Mouse (Mus musculus) ovary, adult 18-20 months (tissue): ENCODE measurements around the gene Plaa.

ENCODE experiments used
- DNase-seq: peaks from one replicate; pipeline ENCODE4 v3.0.0; 2022; ENCODE audit warnings: low spot score, mixed read lengths

Plaa gene

GRCm38 (mm10) chr4:94554955-94555494, 48.0 kb downstream of the Plaa start:
- no peak for DNase-seq

- DNase-seq: no peak
Observed at GRCm38 (mm10) chr4:94544321-94544720, 58.7 kb downstream of the Plaa start.

- DNase-seq: no peak
Observed at GRCm38 (mm10) chr4:94543041-94543440, 60.0 kb downstream of the Plaa start.

GRCm38 (mm10) chr4:94533205-94533604, 69.8 kb downstream of the Plaa start:
- DNase-seq: no peak

- DNase-seq: no peak
Observed at GRCm38 (mm10) chr4:94529448-94529847, 73.6 kb downstream of the Plaa start.

- DNase-seq: no peak
Observed at GRCm38 (mm10) chr4:94523321-94523720, 79.7 kb downstream of the Plaa start.

GRCm38 (mm10) chr4:94517631-94518030, 85.4 kb downstream of the Plaa start:
- DNase-seq: no peak
